Mouse (Mus musculus) heart, postnatal 0 days (tissue): ENCODE measurements around the gene 1810062G17Rik.

Source experiments
- CTCF ChIP-seq: IDR thresholded peaks from 2 replicates; pipeline ENCODE4 v1.5.1; 2016; ENCODE audit warnings: antibody characterized with exemption, control low read depth, low read depth
- EP300 ChIP-seq: IDR thresholded peaks from 2 replicates; pipeline ENCODE4 v1.6.1; 2016; ENCODE audit warnings: antibody characterized with exemption, low read depth

- TF ChIP-seq CTCF (no peak), EP300 (no peak)
Observed at GRCm38 (mm10) chr3:36505809-36506735, 30.3 kb downstream of the 1810062G17Rik start.
